Mouse (Mus musculus) left cerebral cortex, adult 8-10 months (tissue): ENCODE data around the gene Hormad2. TPM values are rescaled to one million over a fixed set of nuclear protein-coding genes. Genes with fewer than 3 reads are reported as not detected.

Experiments
- DNase-seq, 2 experiments: peaks; one replicate each; pipeline ENCODE4 v3.0.0; 2022; ENCODE audit warnings: low spot score in 2 of 2
- total RNA-seq, 4 experiments: library from RNA; stranded (reverse); gene quantifications; 2 replicates each; pipeline ENCODE4 v1.2.4; 2022

The Hormad2 gene
- total RNA-seq, 4 experiments from 2014 or later = 0.23 TPM; not detected in 3

- no peak for DNase-seq
Measured at GRCm38 (mm10) chr11:4342027-4342426, 98.9 kb downstream of the Hormad2 start.

- DNase-seq = no peak
Measured at GRCm38 (mm10) chr11:4340109-4340779, 100.7 kb downstream of the Hormad2 start.

- DNase-seq = no peak
Measured at GRCm38 (mm10) chr11:4339275-4339674, 101.6 kb downstream of the Hormad2 start.

GRCm38 (mm10) chr11:4336693-4337283 lies 104.1 kb downstream of the Hormad2 start:
- no peak for DNase-seq

- no peak for DNase-seq
Measured at GRCm38 (mm10) chr11:4335810-4336692, 104.9 kb downstream of the Hormad2 start.

GRCm38 (mm10) chr11:4332961-4333360 lies 107.9 kb downstream of the Hormad2 start:
- DNase-seq = no peak

GRCm38 (mm10) chr11:4328188-4328587 lies 112.7 kb downstream of the Hormad2 start:
- no peak for DNase-seq

- no peak for DNase-seq
Measured at GRCm38 (mm10) chr11:4323481-4323880, 117.4 kb downstream of the Hormad2 start.

GRCm38 (mm10) chr11:4322943-4323342 lies 118.0 kb downstream of the Hormad2 start:
- no peak for DNase-seq

GRCm38 (mm10) chr11:4320876-4321275 lies 120.0 kb downstream of the Hormad2 start:
- DNase-seq = no peak

- no peak for DNase-seq
Measured at GRCm38 (mm10) chr11:4319212-4319955, 121.5 kb downstream of the Hormad2 start.

GRCm38 (mm10) chr11:4318011-4318410 lies 122.9 kb downstream of the Hormad2 start:
- DNase-seq = no peak

GRCm38 (mm10) chr11:4317287-4317686 lies 123.6 kb downstream of the Hormad2 start:
- DNase-seq = no peak

GRCm38 (mm10) chr11:4312180-4312579 lies 128.7 kb downstream of the Hormad2 start:
- no peak for DNase-seq

- no peak for DNase-seq
Measured at GRCm38 (mm10) chr11:4310324-4310723, 130.6 kb downstream of the Hormad2 start.

GRCm38 (mm10) chr11:4309613-4310012 lies 131.3 kb downstream of the Hormad2 start:
- no peak for DNase-seq

- DNase-seq = no peak
Measured at GRCm38 (mm10) chr11:4308514-4309450, 132.1 kb downstream of the Hormad2 start.

- no peak for DNase-seq
Measured at GRCm38 (mm10) chr11:4308060-4308513, 132.8 kb downstream of the Hormad2 start.

GRCm38 (mm10) chr11:4306086-4306485 lies 134.8 kb downstream of the Hormad2 start:
- no peak for DNase-seq

GRCm38 (mm10) chr11:4305090-4305489 lies 135.8 kb downstream of the Hormad2 start:
- no peak for DNase-seq
